Mouse (Mus musculus) embryonic facial prominence, embryonic 13.5 days (tissue): ENCODE results near the gene Col6a1. TPM values are rescaled to one million over a fixed set of nuclear protein-coding genes. Genes with fewer than 3 reads are reported as not detected.

Experiments used
- ATAC-seq: fragments of 200-750 bp; cut with Nextera tagmentation; 2 replicates; pipeline ENCODE4 v1.8.0; 2017; ENCODE audit warnings: low read depth; ENCODE audit not compliant: insufficient number of reproducible peaks, insufficient read depth, low FRiP score, low TSS enrichment
- H3K27ac ChIP-seq: fragments of 300-500 bp; sonication (generic); 2 replicates; pipeline ENCODE4 v1.5.1; 2015; ENCODE audit warnings: moderate library complexity, mild to moderate bottlenecking, inconsistent platforms
- H3K27me3 ChIP-seq: fragments of 300-500 bp; sonication (generic); 2 replicates; pipeline ENCODE4 v1.6.1; 2015; ENCODE audit warnings: mild to moderate bottlenecking, inconsistent platforms
- H3K36me3 ChIP-seq: fragments of 300-500 bp; sonication (generic); 2 replicates; pipeline ENCODE4 v1.6.1; 2015; ENCODE audit warnings: mild to moderate bottlenecking, inconsistent platforms
- H3K4me1 ChIP-seq: fragments of 300-500 bp; sonication (generic); 2 replicates; pipeline ENCODE4 v1.6.1; 2015; ENCODE audit warnings: inconsistent platforms
- H3K4me2 ChIP-seq: fragments of 300-500 bp; sonication (generic); 2 replicates; pipeline ENCODE4 v1.6.1; 2015; ENCODE audit warnings: moderate library complexity, mild to moderate bottlenecking, inconsistent platforms
- H3K4me3 ChIP-seq: fragments of 300-500 bp; sonication (generic); 2 replicates; pipeline ENCODE4 v1.5.1; 2015; ENCODE audit warnings: mild to moderate bottlenecking, inconsistent platforms
- H3K9ac ChIP-seq: fragments of 300-500 bp; sonication (generic); 2 replicates; pipeline ENCODE4 v1.6.1; 2015; ENCODE audit warnings: mild to moderate bottlenecking, inconsistent platforms
- H3K9me3 ChIP-seq: fragments of 300-500 bp; sonication (generic); 2 replicates; pipeline ENCODE4 v1.6.1; 2016; ENCODE audit warnings: inconsistent platforms
- WGBS: fragments of 180-500 bp; shearing (Covaris S2); methylation state at CpG from one replicate; pipeline ENCODE4 v1.1.7; 2015; ENCODE audit warnings: mixed read lengths; 5-methylcytosine and 5-hydroxymethylcytosine counted together
- polyA plus RNA-seq: library from polyadenylated mRNA; unstranded; fragments of >200 nt; fragmentation: Nextera tagmentation; extraction: Ambion mirVana; gene quantifications from 2 replicates; pipeline ENCODE4 v1.2.1, GENCODE M21; 2015

The Col6a1 gene
- polyA plus RNA-seq, 1 experiment from 2014 or later, result 175 TPM

GRCm38 (mm10) chr10:76701446-76701845, 24.5 kb downstream of the Col6a1 start:
- Histone ChIP-seq H3K9ac (no peak overlapping the region), H3K4me1 (peaks cover 32% of the 10 kb centered on the region), H3K27ac (0 out of 2 replicates have a peak overlapping the region, but pooled peaks have one; percentile 18), H3K27me3 (no peaks in the 10 kb centered on the region), H3K9me3 (peaks cover 5% of the 10 kb centered on the region; the same call in 1 of the 2 replicates), H3K4me2 (no peak overlapping the region), H3K4me3 (no peak overlapping the region), H3K36me3 (no peaks in the 10 kb centered on the region)
- ATAC-seq, result no peak
- WGBS, result 69% methylated on average over 2 of the region's 2 CpGs

GRCm38 (mm10) chr10:76699816-76700215, 26.2 kb downstream of the Col6a1 start:
- Histone ChIP-seq H3K36me3 (no peaks in the 10 kb centered on the region), H3K4me2 (no peak overlapping the region), H3K9me3 (peaks cover 5% of the 10 kb centered on the region; the same call in 1 of the 2 replicates), H3K27me3 (no peaks in the 10 kb centered on the region), H3K9ac (no peak overlapping the region), H3K4me3 (no peak overlapping the region), H3K27ac (peak overlapping the region; percentile 76), H3K4me1 (peaks cover 40% of the 10 kb centered on the region)
- ATAC-seq, result no peak
- WGBS, result 39% methylated on average over 7 of the region's 7 CpGs

GRCm38 (mm10) chr10:76695283-76695885, 30.6 kb downstream of the Col6a1 start:
- no peak overlapping the region for H3K4me2 ChIP-seq
- ATAC-seq, result no peak
- H3K4me3 ChIP-seq, result no peak overlapping the region
- 70% methylated on average over 10 of the region's 10 CpGs for WGBS
- no peaks in the 10 kb centered on the region for H3K36me3 ChIP-seq
- peak overlapping the region; percentile 53 for H3K27ac ChIP-seq
- H3K9me3 ChIP-seq, result no peaks in the 10 kb centered on the region
- H3K27me3 ChIP-seq, result no peaks in the 10 kb centered on the region
- peaks cover 32% of the 10 kb centered on the region for H3K4me1 ChIP-seq
- H3K9ac ChIP-seq, result no peak overlapping the region

GRCm38 (mm10) chr10:76694765-76695164, 31.2 kb downstream of the Col6a1 start:
- H3K9ac ChIP-seq, result no peak overlapping the region
- WGBS, result 38% methylated on average over 7 of the region's 7 CpGs
- no peak overlapping the region for H3K4me2 ChIP-seq
- no peaks in the 10 kb centered on the region for H3K9me3 ChIP-seq
- no peaks in the 10 kb centered on the region for H3K27me3 ChIP-seq
- H3K27ac ChIP-seq, result peak overlapping the region; percentile 53
- H3K4me1 ChIP-seq, result peaks cover 25% of the 10 kb centered on the region
- no peak for ATAC-seq
- H3K4me3 ChIP-seq, result no peak overlapping the region
- H3K36me3 ChIP-seq, result no peaks in the 10 kb centered on the region

- ATAC-seq, result no peak
- Histone ChIP-seq H3K27ac (no peak overlapping the region), H3K9ac (no peak overlapping the region), H3K4me2 (no peak overlapping the region), H3K4me1 (peaks cover 14% of the 10 kb centered on the region), H3K27me3 (no peaks in the 10 kb centered on the region), H3K36me3 (no peaks in the 10 kb centered on the region), H3K4me3 (no peak overlapping the region), H3K9me3 (no peaks in the 10 kb centered on the region)
- WGBS, result 81% methylated on average over 2 of the region's 2 CpGs
Measured at GRCm38 (mm10) chr10:76693446-76693845, 32.5 kb downstream of the Col6a1 start.

GRCm38 (mm10) chr10:76685451-76686017, 40.4 kb downstream of the Col6a1 start:
- no peak overlapping the region for H3K9ac ChIP-seq
- no peaks in the 10 kb centered on the region for H3K9me3 ChIP-seq
- H3K27ac ChIP-seq, result no peak overlapping the region
- peaks cover 29% of the 10 kb centered on the region for H3K4me1 ChIP-seq
- no peaks in the 10 kb centered on the region for H3K27me3 ChIP-seq
- no peak overlapping the region for H3K4me3 ChIP-seq
- 92% methylated on average over 10 of the region's 10 CpGs for WGBS
- no peaks in the 10 kb centered on the region for H3K36me3 ChIP-seq
- ATAC-seq, result no peak
- no peak overlapping the region for H3K4me2 ChIP-seq

GRCm38 (mm10) chr10:76683977-76684376, 42.0 kb downstream of the Col6a1 start:
- H3K27me3 ChIP-seq, result no peaks in the 10 kb centered on the region
- H3K36me3 ChIP-seq, result no peaks in the 10 kb centered on the region
- ATAC-seq, result no peak
- H3K4me3 ChIP-seq, result no peak overlapping the region
- peaks cover 34% of the 10 kb centered on the region for H3K4me1 ChIP-seq
- no peak overlapping the region for H3K9ac ChIP-seq
- H3K27ac ChIP-seq, result no peak overlapping the region
- H3K9me3 ChIP-seq, result no peaks in the 10 kb centered on the region
- 87% methylated on average over 12 of the region's 12 CpGs for WGBS
- no peak overlapping the region for H3K4me2 ChIP-seq

- no peaks in the 10 kb centered on the region for H3K36me3 ChIP-seq
- ATAC-seq, result no peak
- peak overlapping the region; percentile 33; the same call in 1 of the 2 replicates for H3K27ac ChIP-seq
- no peaks in the 10 kb centered on the region for H3K9me3 ChIP-seq
- H3K9ac ChIP-seq, result no peak overlapping the region
- H3K4me2 ChIP-seq, result no peak overlapping the region
- H3K27me3 ChIP-seq, result no peaks in the 10 kb centered on the region
- H3K4me3 ChIP-seq, result no peak overlapping the region
- peaks cover 34% of the 10 kb centered on the region for H3K4me1 ChIP-seq
- 65% methylated on average over 7 of the region's 7 CpGs for WGBS
Measured at GRCm38 (mm10) chr10:76683461-76683860, 42.5 kb downstream of the Col6a1 start.

GRCm38 (mm10) chr10:76681882-76682281, 44.1 kb downstream of the Col6a1 start:
- no peaks in the 10 kb centered on the region for H3K27me3 ChIP-seq
- peaks cover 37% of the 10 kb centered on the region for H3K4me1 ChIP-seq
- H3K9me3 ChIP-seq, result no peaks in the 10 kb centered on the region
- H3K27ac ChIP-seq, result peak overlapping the region; percentile 67
- no peak overlapping the region for H3K4me3 ChIP-seq
- WGBS, result 53% methylated on average over 3 of the region's 3 CpGs
- no peak for ATAC-seq
- no peak overlapping the region; the same call in 1 of the 2 replicates for H3K9ac ChIP-seq
- H3K36me3 ChIP-seq, result no peaks in the 10 kb centered on the region
- no peak overlapping the region for H3K4me2 ChIP-seq

GRCm38 (mm10) chr10:76680758-76681650, 45.0 kb downstream of the Col6a1 start:
- Histone ChIP-seq H3K4me2 (no peak overlapping the region), H3K9ac (no peak overlapping the region), H3K36me3 (no peaks in the 10 kb centered on the region), H3K27me3 (no peaks in the 10 kb centered on the region), H3K9me3 (no peaks in the 10 kb centered on the region), H3K27ac (peak overlapping the region; percentile 36; the same call in 1 of the 2 replicates), H3K4me3 (no peak overlapping the region), H3K4me1 (peaks cover 37% of the 10 kb centered on the region)
- ATAC-seq, result no peak
- 82% methylated on average over 6 of the region's 6 CpGs for WGBS

GRCm38 (mm10) chr10:76678122-76678521, 47.8 kb downstream of the Col6a1 start:
- Histone ChIP-seq H3K4me2 (no peak overlapping the region), H3K9ac (no peak overlapping the region), H3K9me3 (no peaks in the 10 kb centered on the region), H3K4me3 (no peak overlapping the region), H3K27me3 (no peaks in the 10 kb centered on the region), H3K4me1 (peaks cover 34% of the 10 kb centered on the region), H3K36me3 (no peaks in the 10 kb centered on the region), H3K27ac (no peak overlapping the region)
- ATAC-seq, result no peak
- WGBS, result 60% methylated on average over 7 of the region's 7 CpGs
